Mouse (Mus musculus) brain, adult 10 weeks (tissue): Measurements from ENCODE around the gene Sertad3. TPM values are rescaled to one million over a fixed set of nuclear protein-coding genes. Genes with fewer than 3 reads are reported as not detected.

ENCODE experiments used
- polyA plus RNA-seq: library from polyadenylated mRNA; stranded (reverse); fragments of 350-450 nt; fragmentation: Illumina TruSeq; extraction: RNeasy Lipid Tissue Mini Kit (QIAGEN cat#74804); gene quantifications from one replicate; pipeline ENCODE4 v1.2.3, GENCODE M21; 2015; ENCODE audit warnings: low read depth, low replicate concordance

The Sertad3 gene
- 4.7 TPM for polyA plus RNA-seq

GRCm38 (mm10) chr7:27473156-27473834 is at the start of gene Sertad3:
Gene Sertad3, plus strand, starts transcription at chr7:27473768.

GRCm38 (mm10) chr7:27447419-27448286 is 25.9 kb upstream of the Sertad3 start, which contains the start of the genes Sptbn4 and Blvrb:
Gene Sptbn4, minus strand, starts transcription at chr7:27447686.
Gene Blvrb, plus strand, starts transcription at chr7:27447978.

GRCm38 (mm10) chr7:27486770-27487697 is 13.5 kb downstream of the Sertad3 start, which contains the start of gene Sertad1:
Gene Sertad1, plus strand, starts transcription at chr7:27486910.

GRCm38 (mm10) chr7:27499036-27499435 is 25.5 kb downstream of the Sertad3 start, which contains the start of gene Prx:
Gene Prx, plus strand, starts transcription at chr7:27499324.

GRCm38 (mm10) chr7:27522967-27523366 is 49.4 kb downstream of the Sertad3 start, which contains the start of gene Hipk4:
Gene Hipk4, plus strand, starts transcription at chr7:27523267.

Other genes with a start within 250 kb of the Sertad3 start
- gene Itpkc, start 245.1 kb upstream of the Sertad3 start, polyA plus RNA-seq: 6.2 TPM
- gene Coq8b, start 240.7 kb upstream of the Sertad3 start, polyA plus RNA-seq: 25.0 TPM
- 57.8 TPM for gene Numbl, start 215.3 kb upstream of the Sertad3 start, polyA plus RNA-seq
- 31.2 TPM for gene Ltbp4, start 136.1 kb upstream of the Sertad3 start, polyA plus RNA-seq
- gene Shkbp1, start 117.7 kb upstream of the Sertad3 start, polyA plus RNA-seq: 29.2 TPM
- not detected for gene Gm20479, start 116.3 kb upstream of the Sertad3 start, polyA plus RNA-seq
- gene Sptbn4, start 26.1 kb upstream of the Sertad3 start, polyA plus RNA-seq: 71.8 TPM
- gene Blvrb, start 25.8 kb upstream of the Sertad3 start, polyA plus RNA-seq: 22.0 TPM
- gene Sertad1, start 13.1 kb downstream of the Sertad3 start, polyA plus RNA-seq: 18.4 TPM
- gene Prx, start 25.6 kb downstream of the Sertad3 start, polyA plus RNA-seq: 0.22 TPM
- gene Hipk4, start 49.5 kb downstream of the Sertad3 start, polyA plus RNA-seq: not detected
- 607 TPM for gene Pld3, start 79.5 kb downstream of the Sertad3 start, polyA plus RNA-seq
- 21.4 TPM for gene 2310022A10Rik, start 79.5 kb downstream of the Sertad3 start, polyA plus RNA-seq
- gene Akt2, start 117.8 kb downstream of the Sertad3 start, polyA plus RNA-seq: 106 TPM
- 76.0 TPM for gene Ttc9b, start 180.1 kb downstream of the Sertad3 start, polyA plus RNA-seq
- 133 TPM for gene Map3k10, start 200.8 kb downstream of the Sertad3 start, polyA plus RNA-seq
- 9.8 TPM for gene Zfp607b, start 215.6 kb downstream of the Sertad3 start, polyA plus RNA-seq